Mouse (Mus musculus) lung, embryonic 15.5 days (tissue): ENCODE results near the gene Olfr1066. TPM values are rescaled to one million over a fixed set of nuclear protein-coding genes. Genes with fewer than 3 reads are reported as not detected.
"Not testable (repeated sequence)": the region's sequence is repeated elsewhere in the genome, so short reads cannot be mapped to it uniquely, and the experiment has no call there.

Experiments
- ATAC-seq: fragments of 200-750 bp; cut with Nextera tagmentation; 2 replicates; pipeline ENCODE4 v1.8.0; 2017; ENCODE audit warnings: moderate number of reproducible peaks, borderline replicate concordance; ENCODE audit not compliant: low FRiP score, low TSS enrichment; ENCODE audit errors: extremely low read depth
- H3K27ac ChIP-seq: fragments of 300-500 bp; sonication (generic); 2 replicates; pipeline ENCODE4 v1.5.1; 2015; ENCODE audit warnings: moderate library complexity, mild to moderate bottlenecking, inconsistent platforms
- H3K27me3 ChIP-seq: fragments of 300-500 bp; sonication (generic); 2 replicates; pipeline ENCODE4 v1.6.1; 2015; ENCODE audit warnings: inconsistent platforms
- H3K36me3 ChIP-seq: fragments of 300-500 bp; sonication (generic); 2 replicates; pipeline ENCODE4 v1.6.1; 2015; ENCODE audit warnings: inconsistent platforms
- H3K4me1 ChIP-seq: fragments of 300-500 bp; sonication (generic); 2 replicates; pipeline ENCODE4 v1.6.1; 2015; ENCODE audit warnings: inconsistent platforms
- H3K4me2 ChIP-seq: fragments of 300-500 bp; sonication (generic); 2 replicates; pipeline ENCODE4 v1.6.1; 2015; ENCODE audit warnings: inconsistent platforms, mild to moderate bottlenecking, moderate library complexity
- H3K4me3 ChIP-seq: fragments of 300-500 bp; sonication (generic); 2 replicates; pipeline ENCODE4 v1.5.1; 2015; ENCODE audit warnings: mild to moderate bottlenecking, inconsistent platforms
- H3K9ac ChIP-seq: fragments of 300-500 bp; sonication (generic); 2 replicates; pipeline ENCODE4 v1.6.1; 2015; ENCODE audit warnings: inconsistent platforms
- H3K9me3 ChIP-seq: fragments of 300-500 bp; sonication (generic); 2 replicates; pipeline ENCODE4 v1.6.1; 2016; ENCODE audit warnings: inconsistent platforms
- WGBS: fragments of 180-500 bp; shearing (Covaris S2); methylation state at CpG from one replicate; pipeline ENCODE4 v1.1.7; 2015; 5-methylcytosine and 5-hydroxymethylcytosine counted together
- polyA plus RNA-seq: library from polyadenylated mRNA; unstranded; fragments of >200 nt; fragmentation: Nextera tagmentation; extraction: Ambion mirVana; gene quantifications from 2 replicates; pipeline ENCODE4 v1.2.1, GENCODE M21; 2015

The Olfr1066 gene
- not detected in 2 replicates for polyA plus RNA-seq

- 71% methylated on average over 1 of the region's 1 CpGs for WGBS
- no peaks in the 10 kb centered on the region for H3K27me3 ChIP-seq
- H3K4me1 ChIP-seq: no peaks in the 10 kb centered on the region
- no peak within 1 kb of the TSS for H3K4me2 ChIP-seq
- H3K27ac ChIP-seq: no peak within 1 kb of the TSS
- H3K9me3 ChIP-seq: no peaks in the 10 kb centered on the region
- ATAC-seq: no peak
- H3K9ac ChIP-seq: no peak within 1 kb of the TSS
- H3K36me3 ChIP-seq: no peaks in the 10 kb centered on the region
- no peak within 1 kb of the TSS for H3K4me3 ChIP-seq
Measured at GRCm38 (mm10) chr2:86456169-86456568, at the start of gene Olfr1066. Olfr1066 (minus strand) TSS chr2:86456269.

GRCm38 (mm10) chr2:86487286-86487685, 31.2 kb upstream of the Olfr1066 start, which contains the start of gene Olfr228:
Olfr228 (minus strand) TSS chr2:86487386.
- H3K4me2 ChIP-seq: no peak within 1 kb of the TSS
- WGBS: 25% methylated on average over 1 of the region's 1 CpGs
- no peaks in the 10 kb centered on the region for H3K27me3 ChIP-seq
- no peak within 1 kb of the TSS for H3K4me3 ChIP-seq
- H3K9ac ChIP-seq: no peak within 1 kb of the TSS
- no peak for ATAC-seq
- no peaks in the 10 kb centered on the region for H3K9me3 ChIP-seq
- no peak within 1 kb of the TSS for H3K27ac ChIP-seq
- no peaks in the 10 kb centered on the region for H3K4me1 ChIP-seq
- no peaks in the 10 kb centered on the region for H3K36me3 ChIP-seq

- Histone ChIP-seq H3K4me1 (no peaks in the 10 kb centered on the region), H3K4me2 (peak overlapping the region; percentile 36; the same call in 1 of the 2 replicates), H3K36me3 (no peaks in the 10 kb centered on the region), H3K27ac (no peak overlapping the region), H3K9me3 (no peaks in the 10 kb centered on the region), H3K27me3 (no peaks in the 10 kb centered on the region), H3K9ac (no peak overlapping the region), H3K4me3 (no peak overlapping the region)
- WGBS: 24% methylated on average over 10 of the region's 10 CpGs
- 0 out of 2 replicates have a peak, but pooled peaks have one; percentile 42 for ATAC-seq
Measured at GRCm38 (mm10) chr2:86464442-86465109, 8.5 kb upstream of the Olfr1066 start.

- Histone ChIP-seq H3K9me3 (no peaks in the 10 kb centered on the region), H3K4me2 (no peak overlapping the region), H3K9ac (no peak overlapping the region), H3K27me3 (no peaks in the 10 kb centered on the region), H3K36me3 (no peaks in the 10 kb centered on the region), H3K4me1 (no peaks in the 10 kb centered on the region), H3K4me3 (no peak overlapping the region), H3K27ac (no peak overlapping the region)
- ATAC-seq: no peak
- 57% methylated on average over 1 of the region's 1 CpGs for WGBS
Measured at GRCm38 (mm10) chr2:86460434-86460833, 4.4 kb upstream of the Olfr1066 start.

- H3K9ac ChIP-seq, H3K4me1 ChIP-seq, ATAC-seq, H3K36me3 ChIP-seq, H3K4me2 ChIP-seq, H3K27ac ChIP-seq, H3K4me3 ChIP-seq, H3K9me3 ChIP-seq, H3K27me3 ChIP-seq: not testable (repeated sequence)
- WGBS: 25% methylated on average over 1 of the region's 1 CpGs
Measured at GRCm38 (mm10) chr2:86450491-86450890, 5.6 kb downstream of the Olfr1066 start, which contains the start of gene Olfr1065. Olfr1065 (minus strand) TSS chr2:86450591.

- not testable (repeated sequence) for H3K36me3 ChIP-seq, ATAC-seq, H3K27ac ChIP-seq, H3K4me3 ChIP-seq, H3K9me3 ChIP-seq, H3K27me3 ChIP-seq, H3K4me1 ChIP-seq, H3K9ac ChIP-seq, H3K4me2 ChIP-seq
- WGBS: 73% methylated on average over 1 of the region's 1 CpGs
Measured at GRCm38 (mm10) chr2:86442101-86442500, 14.0 kb downstream of the Olfr1066 start.

- not testable (repeated sequence) for H3K9me3 ChIP-seq, H3K4me1 ChIP-seq, H3K36me3 ChIP-seq, H3K27me3 ChIP-seq, H3K9ac ChIP-seq, ATAC-seq, H3K27ac ChIP-seq, H3K4me2 ChIP-seq, H3K4me3 ChIP-seq
- WGBS: 86% methylated on average over 8 of the region's 8 CpGs
Measured at GRCm38 (mm10) chr2:86428511-86428910, 27.6 kb downstream of the Olfr1066 start.

GRCm38 (mm10) chr2:86426649-86427048, 29.4 kb downstream of the Olfr1066 start, which contains the start of gene Olfr1062:
Olfr1062 (minus strand) TSS chr2:86426749.
- H3K27ac ChIP-seq, H3K4me1 ChIP-seq, ATAC-seq, H3K36me3 ChIP-seq, H3K27me3 ChIP-seq, H3K9me3 ChIP-seq, H3K9ac ChIP-seq, H3K4me2 ChIP-seq, H3K4me3 ChIP-seq: not testable (repeated sequence)

- no peaks in the 10 kb centered on the region for H3K27me3 ChIP-seq
- no peak within 1 kb of the TSS for H3K4me3 ChIP-seq
- H3K4me2 ChIP-seq: no peak within 1 kb of the TSS
- no peak within 1 kb of the TSS for H3K27ac ChIP-seq
- WGBS: 64% methylated on average over 1 of the region's 1 CpGs
- H3K36me3 ChIP-seq: no peaks in the 10 kb centered on the region
- no peak for ATAC-seq
- no peaks in the 10 kb centered on the region for H3K9me3 ChIP-seq
- no peaks in the 10 kb centered on the region for H3K4me1 ChIP-seq
- H3K9ac ChIP-seq: no peak within 1 kb of the TSS
Measured at GRCm38 (mm10) chr2:86413950-86414349, 42.1 kb downstream of the Olfr1066 start, which contains the start of gene Olfr1061. Olfr1061 (minus strand) TSS chr2:86414050.

Other genes with a start within 250 kb of the Olfr1066 start
- not detected in 2 replicates for gene Olfr1046, start 237.0 kb downstream of the Olfr1066 start, polyA plus RNA-seq
- gene Olfr1047, start 224.9 kb downstream of the Olfr1066 start, polyA plus RNA-seq: not detected in 2 replicates
- not detected in 2 replicates for gene Olfr1048, start 216.0 kb downstream of the Olfr1066 start, polyA plus RNA-seq
- not detected in 2 replicates for gene Olfr1049, start 197.9 kb downstream of the Olfr1066 start, polyA plus RNA-seq
- gene Olfr1051, start 177.2 kb downstream of the Olfr1066 start, polyA plus RNA-seq: not detected in 2 replicates
- not detected in 2 replicates for gene Olfr1052, start 163.8 kb downstream of the Olfr1066 start, polyA plus RNA-seq
- not detected in 2 replicates for gene Olfr1053, start 141.0 kb downstream of the Olfr1066 start, polyA plus RNA-seq
- gene Olfr1054, start 120.8 kb downstream of the Olfr1066 start, polyA plus RNA-seq: not detected in 2 replicates
- not detected in 2 replicates for gene Olfr1055, start 106.0 kb downstream of the Olfr1066 start, polyA plus RNA-seq
- gene Olfr1056, start 93.8 kb downstream of the Olfr1066 start, polyA plus RNA-seq: not detected in 2 replicates
- gene Olfr1057, start 77.9 kb downstream of the Olfr1066 start, polyA plus RNA-seq: not detected in 2 replicates
- not detected in 2 replicates for gene Olfr1058, start 67.7 kb downstream of the Olfr1066 start, polyA plus RNA-seq
- gene Olfr1061, start 42.2 kb downstream of the Olfr1066 start, polyA plus RNA-seq: not detected in 2 replicates
- gene Olfr1062, start 29.5 kb downstream of the Olfr1066 start, polyA plus RNA-seq: not detected in 2 replicates
- gene Olfr1065, start 5.7 kb downstream of the Olfr1066 start, polyA plus RNA-seq: not detected in 2 replicates
- not detected in 2 replicates for gene Olfr228, start 31.1 kb upstream of the Olfr1066 start, polyA plus RNA-seq
- not detected in 2 replicates for gene Olfr1076, start 52.2 kb upstream of the Olfr1066 start, polyA plus RNA-seq
- not detected in 2 replicates for gene Olfr1079, start 86.2 kb upstream of the Olfr1066 start, polyA plus RNA-seq
- gene Olfr1080, start 102.0 kb upstream of the Olfr1066 start, polyA plus RNA-seq: not detected in 2 replicates
- gene Olfr1082, start 142.7 kb upstream of the Olfr1066 start, polyA plus RNA-seq: not detected in 2 replicates
- gene Olfr1084, start 183.5 kb upstream of the Olfr1066 start, polyA plus RNA-seq: not detected in 2 replicates
- gene Olfr1085, start 205.8 kb upstream of the Olfr1066 start, polyA plus RNA-seq: not detected in 2 replicates
- not detected in 2 replicates for gene Olfr1086, start 223.8 kb upstream of the Olfr1066 start, polyA plus RNA-seq
- gene Olfr1087, start 242.1 kb upstream of the Olfr1066 start, polyA plus RNA-seq: not detected in 2 replicates